Mouse (Mus musculus) lung, embryonic 14.5 days (tissue): Measurements from ENCODE around the gene Rnf43. TPM values are rescaled to one million over a fixed set of nuclear protein-coding genes. Genes with fewer than 3 reads are reported as not detected.

ENCODE experiments used
- ATAC-seq: fragments of 200-750 bp; cut with Nextera tagmentation; 2 replicates; pipeline ENCODE4 v1.8.0; 2017; ENCODE audit warnings: mild to moderate bottlenecking, moderate TSS enrichment, moderate library complexity; ENCODE audit not compliant: insufficient read depth
- DNase-seq: peaks from one replicate; pipeline ENCODE4 v3.0.0-alpha.2; 2015
- H3K27ac ChIP-seq: fragments of 300-500 bp; sonication (generic); 2 replicates; pipeline ENCODE4 v1.5.1; 2014; ENCODE audit warnings: low read depth, mild to moderate bottlenecking, moderate library complexity
- H3K27me3 ChIP-seq: fragments of 300-500 bp; sonication (generic); 2 replicates; pipeline ENCODE4 v1.6.1; 2014; ENCODE audit warnings: low read length, control low read depth; ENCODE audit not compliant: insufficient read depth
- H3K36me3 ChIP-seq: fragments of 300-500 bp; sonication (generic); 2 replicates; pipeline ENCODE4 v1.6.1; 2014; ENCODE audit warnings: control low read depth; ENCODE audit not compliant: insufficient read depth
- H3K4me1 ChIP-seq: fragments of 300-500 bp; sonication (generic); 2 replicates; pipeline ENCODE4 v1.6.1; 2014; ENCODE audit warnings: antibody characterized with exemption, control low read depth; ENCODE audit not compliant: insufficient read depth
- H3K4me2 ChIP-seq: fragments of 300-500 bp; sonication (generic); 2 replicates; pipeline ENCODE4 v1.6.1; 2014; ENCODE audit warnings: mild to moderate bottlenecking
- H3K4me3 ChIP-seq: fragments of 300-500 bp; sonication (generic); 2 replicates; pipeline ENCODE4 v1.5.1; 2014; ENCODE audit warnings: low read depth, low read length
- H3K9ac ChIP-seq: fragments of 300-500 bp; sonication (generic); 2 replicates; pipeline ENCODE4 v1.6.1; 2014
- H3K9me3 ChIP-seq: fragments of 300-500 bp; sonication (generic); 2 replicates; pipeline ENCODE4 v1.6.1; 2016; ENCODE audit warnings: low read depth, low read length, control low read depth
- CTCF ChIP-seq: IDR thresholded peaks from 2 replicates; pipeline ENCODE4 v1.5.1; 2016; ENCODE audit warnings: antibody characterized with exemption, low read depth
- WGBS: fragments of 180-500 bp; shearing (Covaris S2); extraction: QIAGEN DNeasy Blood & Tissue Kit; methylation state at CpG from one replicate; pipeline ENCODE4 v1.1.7; 2014; 5-methylcytosine and 5-hydroxymethylcytosine counted together
- polyA plus RNA-seq: library from polyadenylated mRNA; unstranded; fragments of >200 nt; fragmentation: Nextera tagmentation; extraction: Ambion mirVana; gene quantifications from 2 replicates; pipeline ENCODE4 v1.2.1, GENCODE M21; 2014

Rnf43 gene
- polyA plus RNA-seq, 1 experiment from 2014 or later: 21.5 TPM

DNA sequence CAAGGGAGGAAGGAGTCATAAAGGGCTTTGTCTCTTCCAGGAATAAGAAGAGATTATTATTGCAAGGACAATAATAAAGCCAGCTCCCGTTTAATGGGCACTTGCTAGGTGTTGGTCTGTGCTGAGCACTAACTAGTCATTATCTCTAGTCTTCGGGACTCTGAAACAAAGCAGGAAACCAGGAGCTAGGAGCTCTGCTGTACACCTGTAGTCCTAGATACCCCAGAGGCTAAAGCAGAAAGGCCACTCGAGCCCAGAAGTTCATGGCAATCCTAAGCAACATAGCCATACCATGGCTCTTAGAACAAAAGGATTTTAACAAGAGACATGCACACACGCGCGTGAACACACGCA is 47.7 kb downstream of the Rnf43 start:
- Histone ChIP-seq H3K36me3 (no peaks in the 10 kb centered on the region), H3K4me1 (no peaks in the 10 kb centered on the region; the same call in 1 of the 2 replicates), H3K9ac (peak overlapping the region; percentile 31), H3K27ac (peak overlapping the region; percentile 82), H3K4me2 (peak overlapping the region; percentile 49), H3K27me3 (no peaks in the 10 kb centered on the region), H3K9me3 (no peaks in the 10 kb centered on the region), H3K4me3 (peak overlapping the region; percentile 13; the same call in 1 of the 2 replicates)
- ATAC-seq: no peak
- 43% methylated on average over 7 of the region's 7 CpGs for WGBS
- no peak for TF ChIP-seq CTCF
- no peak for DNase-seq

DNA sequence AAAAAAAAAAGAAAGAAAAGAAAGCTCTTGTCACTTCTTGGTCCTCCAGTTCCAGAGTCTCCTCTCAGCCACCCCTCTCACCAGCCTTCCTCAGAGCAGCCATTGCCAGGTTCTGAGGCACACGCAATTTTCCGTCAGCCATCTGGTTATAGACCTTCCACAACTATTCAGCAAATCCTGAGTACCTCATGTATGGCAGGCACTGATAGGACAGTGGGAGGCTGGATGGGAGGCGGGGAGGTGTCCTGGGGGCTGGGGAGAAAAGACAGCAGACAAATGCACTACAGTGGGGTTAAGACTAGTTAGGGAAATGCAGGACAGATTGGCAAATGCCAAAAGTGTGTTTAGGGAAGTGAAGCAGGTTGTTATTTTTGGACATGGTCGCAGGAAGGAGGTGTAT is 49.7 kb downstream of the Rnf43 start:
- Histone ChIP-seq H3K4me2 (no peak overlapping the region), H3K9me3 (no peaks in the 10 kb centered on the region), H3K27ac (no peak overlapping the region), H3K9ac (no peak overlapping the region), H3K27me3 (no peaks in the 10 kb centered on the region), H3K4me3 (no peak overlapping the region), H3K4me1 (no peaks in the 10 kb centered on the region; the same call in 1 of the 2 replicates), H3K36me3 (no peaks in the 10 kb centered on the region)
- DNase-seq: no peak
- WGBS: 71% methylated on average over 4 of the region's 4 CpGs
- ATAC-seq: no peak
- no peak for TF ChIP-seq CTCF

GRCm38 (mm10) chr11:87715999-87716398 is 53.5 kb downstream of the Rnf43 start:
- DNase-seq (no peak), ATAC-seq (no peak)
- Histone ChIP-seq H3K27ac (no peak overlapping the region), H3K4me3 (no peak overlapping the region), H3K4me2 (no peak overlapping the region), H3K9me3 (no peaks in the 10 kb centered on the region), H3K4me1 (no peaks in the 10 kb centered on the region), H3K36me3 (no peaks in the 10 kb centered on the region), H3K9ac (no peak overlapping the region), H3K27me3 (no peaks in the 10 kb centered on the region)
- no peak for TF ChIP-seq CTCF
- 72% methylated on average over 4 of the region's 4 CpGs for WGBS

- Histone ChIP-seq H3K4me3 (no peak overlapping the region), H3K27ac (no peak overlapping the region), H3K27me3 (no peaks in the 10 kb centered on the region), H3K4me1 (no peaks in the 10 kb centered on the region), H3K9ac (no peak overlapping the region), H3K36me3 (no peaks in the 10 kb centered on the region), H3K9me3 (no peaks in the 10 kb centered on the region), H3K4me2 (no peak overlapping the region)
- no peak for ATAC-seq
- 62% methylated on average over 7 of the region's 7 CpGs for WGBS
- DNase-seq: no peak
- no peak for TF ChIP-seq CTCF
Measured at GRCm38 (mm10) chr11:87719526-87719925, 57.0 kb downstream of the Rnf43 start.

DNA sequence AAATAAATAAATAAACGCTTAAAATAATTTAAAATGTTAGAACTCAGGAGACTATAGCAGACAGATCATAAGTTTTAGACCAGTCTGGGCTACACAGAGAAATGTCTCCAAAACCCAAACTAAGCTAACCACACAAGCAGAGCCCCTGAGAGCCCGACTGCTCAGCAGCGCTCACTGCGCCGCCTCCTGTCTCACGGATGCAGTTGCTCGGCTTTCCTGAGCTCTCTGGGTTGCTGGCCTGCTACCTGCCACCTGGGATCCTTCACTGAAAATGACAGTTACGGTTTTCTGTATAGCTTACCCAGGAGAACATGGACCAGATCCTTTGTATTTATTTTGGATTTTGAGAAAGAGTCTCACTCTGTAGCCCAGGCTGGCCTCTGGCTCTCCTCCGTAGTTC is 57.8 kb downstream of the Rnf43 start:
- WGBS: 41% methylated on average over 9 of the region's 9 CpGs
- Histone ChIP-seq H3K27me3 (no peaks in the 10 kb centered on the region), H3K4me1 (peaks cover 2% of the 10 kb centered on the region; the same call in 1 of the 2 replicates), H3K4me2 (no peak overlapping the region), H3K4me3 (no peak overlapping the region), H3K36me3 (no peaks in the 10 kb centered on the region), H3K27ac (no peak overlapping the region), H3K9ac (no peak overlapping the region), H3K9me3 (no peaks in the 10 kb centered on the region)
- peak; percentile 30 for TF ChIP-seq CTCF
- DNase-seq (no peak), ATAC-seq (no peak)

- H3K9me3 ChIP-seq: no peaks in the 10 kb centered on the region
- DNase-seq (no peak), ATAC-seq (no peak)
- H3K4me3 ChIP-seq: no peak overlapping the region
- TF ChIP-seq CTCF: no peak
- H3K36me3 ChIP-seq: no peaks in the 10 kb centered on the region
- H3K4me1 ChIP-seq: peaks cover 6% of the 10 kb centered on the region; the same call in 1 of the 2 replicates
- H3K4me2 ChIP-seq: no peak overlapping the region
- WGBS: 56% methylated on average over 9 of the region's 9 CpGs
- no peak overlapping the region for H3K27ac ChIP-seq
- no peak overlapping the region for H3K9ac ChIP-seq
- H3K27me3 ChIP-seq: no peaks in the 10 kb centered on the region
Measured at GRCm38 (mm10) chr11:87720839-87721238, 58.3 kb downstream of the Rnf43 start.

DNA sequence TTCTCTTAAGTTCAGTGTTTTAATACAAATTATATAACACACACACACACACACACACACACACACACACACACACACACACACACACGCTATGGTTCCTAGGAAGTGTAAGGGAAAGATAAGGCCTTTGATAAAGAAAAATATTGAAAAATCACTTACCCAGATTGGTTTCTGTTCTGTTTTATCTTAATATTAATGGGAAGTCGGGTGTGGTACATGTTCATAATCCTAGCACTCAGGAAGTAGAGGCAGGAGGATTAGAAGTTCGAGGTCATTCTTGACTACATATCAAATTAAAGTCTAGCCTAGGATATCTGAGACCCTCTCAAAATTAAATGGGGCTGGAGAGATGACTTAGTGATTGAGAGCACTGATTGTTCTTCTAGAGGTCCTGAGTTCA is 59.6 kb downstream of the Rnf43 start:
- no peak overlapping the region for H3K4me3 ChIP-seq
- no peak overlapping the region for H3K4me2 ChIP-seq
- H3K27ac ChIP-seq: no peak overlapping the region
- 67% methylated on average over 3 of the region's 3 CpGs for WGBS
- no peaks in the 10 kb centered on the region for H3K36me3 ChIP-seq
- peaks cover 16% of the 10 kb centered on the region for H3K4me1 ChIP-seq
- ATAC-seq: no peak
- H3K27me3 ChIP-seq: no peaks in the 10 kb centered on the region
- H3K9me3 ChIP-seq: no peaks in the 10 kb centered on the region
- no peak for DNase-seq
- no peak overlapping the region for H3K9ac ChIP-seq
- no peak for TF ChIP-seq CTCF

DNA sequence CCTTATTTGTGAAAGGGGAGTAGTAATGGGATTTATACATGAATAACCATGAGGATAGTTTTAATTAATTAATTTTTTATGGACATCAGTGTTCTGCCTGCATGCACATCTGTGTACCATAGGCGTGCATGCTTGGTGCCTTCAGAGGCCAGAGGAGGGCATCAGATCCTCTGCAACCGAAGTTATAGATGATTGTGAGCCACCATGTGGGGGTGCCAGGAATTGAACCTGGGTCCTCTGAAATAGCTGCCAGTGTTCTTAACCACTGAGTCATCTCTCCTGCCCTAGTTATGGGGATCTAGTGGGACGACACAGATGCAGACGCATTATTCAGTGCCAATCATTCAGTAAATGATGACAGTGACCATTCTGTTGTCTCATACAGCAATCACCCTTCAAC is 60.4 kb downstream of the Rnf43 start:
- ATAC-seq (no peak), DNase-seq (no peak)
- 82% methylated on average over 4 of the region's 4 CpGs for WGBS
- no peaks in the 10 kb centered on the region for H3K9me3 ChIP-seq
- H3K27me3 ChIP-seq: no peaks in the 10 kb centered on the region
- H3K4me2 ChIP-seq: no peak overlapping the region
- no peak overlapping the region for H3K4me3 ChIP-seq
- TF ChIP-seq CTCF: no peak
- H3K4me1 ChIP-seq: peaks cover 16% of the 10 kb centered on the region
- no peaks in the 10 kb centered on the region for H3K36me3 ChIP-seq
- no peak overlapping the region for H3K27ac ChIP-seq
- no peak overlapping the region for H3K9ac ChIP-seq
